Mouse (Mus musculus): ENCODE measurements around the gene Nptxr. TPM values are rescaled to one million over a fixed set of nuclear protein-coding genes. Genes with fewer than 3 reads are reported as not detected.

Nptxr gene
- polyA plus RNA-seq, 1 experiment, result 8.0 TPM

DNA sequence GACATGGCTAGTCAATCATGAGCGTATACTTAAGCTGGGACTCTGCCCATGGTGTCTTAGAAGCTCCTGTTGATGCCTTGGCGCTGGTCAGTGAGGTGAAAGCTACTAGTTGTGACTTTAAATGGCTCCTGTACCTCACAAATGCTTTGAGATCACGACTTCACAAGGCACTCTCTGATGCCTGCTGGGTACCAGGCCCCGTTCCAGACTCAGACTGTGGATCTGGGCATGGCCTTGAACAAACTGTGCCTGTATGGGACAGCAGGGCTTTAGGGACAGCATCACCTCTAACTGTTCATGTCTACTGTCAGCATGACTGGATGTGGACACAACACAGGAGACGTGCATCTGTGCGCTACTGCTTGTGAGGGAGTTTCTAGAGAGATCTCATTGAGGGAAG is 13.7 kb downstream of the Nptxr start:
- no peaks in the 10 kb centered on the region for H3K27me3 ChIP-seq (ENCODE audit: control insufficient read depth, insufficient read depth, low read length, poor library complexity, severe bottlenecking)
- H3K9ac ChIP-seq (ENCODE audit: low read depth, poor library complexity, severe bottlenecking), result no peak overlapping the region
- H3K4me3 ChIP-seq (ENCODE audit: low read depth, low read length), result no peak overlapping the region
- H3K9me3 ChIP-seq (replicated peaks; ENCODE audit: control insufficient read depth, insufficient read depth, low read length, poor library complexity, severe bottlenecking), result no peaks in the 10 kb centered on the region
- no peaks in the 10 kb centered on the region for H3K36me3 ChIP-seq (ENCODE audit: control insufficient read depth, insufficient read depth, low read length, poor library complexity, severe bottlenecking)
- no peaks in the 10 kb centered on the region for H3K4me1 ChIP-seq (ENCODE audit: control insufficient read depth, insufficient read depth, low read length)
- TF ChIP-seq POLR2A (IDR thresholded peaks at IDR 0.05; ENCODE audit: insufficient read depth, low read length), result no peak
- no peak overlapping the region for H3K27ac ChIP-seq (ENCODE audit: insufficient read depth, low read length)

DNA sequence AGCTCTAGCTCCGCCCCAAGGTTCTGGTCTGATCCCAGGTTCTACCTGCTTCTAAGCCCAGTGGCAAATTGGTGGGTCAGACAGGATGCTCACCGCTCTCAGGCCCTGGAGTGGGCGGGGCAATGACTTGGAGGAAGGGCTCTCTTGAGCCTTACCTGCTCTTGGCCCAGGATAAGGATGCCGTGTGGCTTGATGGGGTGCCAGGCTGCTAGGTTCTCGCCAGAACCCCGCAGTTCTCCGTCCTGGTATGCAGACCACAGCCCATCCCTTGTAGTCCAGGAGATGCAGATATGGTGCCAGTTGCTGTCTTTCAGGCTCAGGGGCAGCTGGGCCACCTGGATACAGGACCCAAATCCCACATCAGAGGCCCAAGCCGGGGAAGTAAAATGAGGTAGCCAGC is 14.5 kb downstream of the Nptxr start:
- Histone ChIP-seq H3K27ac (ENCODE audit: insufficient read depth, low read length) (no peak overlapping the region), H3K4me3 (ENCODE audit: low read depth, low read length) (no peak overlapping the region), H3K4me1 (ENCODE audit: control insufficient read depth, insufficient read depth, low read length) (no peaks in the 10 kb centered on the region), H3K9me3 (replicated peaks; ENCODE audit: control insufficient read depth, insufficient read depth, low read length, poor library complexity, severe bottlenecking) (no peaks in the 10 kb centered on the region), H3K9ac (ENCODE audit: low read depth, poor library complexity, severe bottlenecking) (no peak overlapping the region), H3K36me3 (ENCODE audit: control insufficient read depth, insufficient read depth, low read length, poor library complexity, severe bottlenecking) (no peaks in the 10 kb centered on the region), H3K27me3 (ENCODE audit: control insufficient read depth, insufficient read depth, low read length, poor library complexity, severe bottlenecking) (no peaks in the 10 kb centered on the region)
- TF ChIP-seq EP300 (IDR thresholded peaks at IDR 0.05; ENCODE audit: insufficient read depth, low read depth, low read length), result no peak
- no peak for TF ChIP-seq CTCF (IDR thresholded peaks at IDR 0.05; ENCODE audit: low read depth, low read length)
- TF ChIP-seq POLR2A (IDR thresholded peaks at IDR 0.05; ENCODE audit: insufficient read depth, low read length), result no peak

DNA sequence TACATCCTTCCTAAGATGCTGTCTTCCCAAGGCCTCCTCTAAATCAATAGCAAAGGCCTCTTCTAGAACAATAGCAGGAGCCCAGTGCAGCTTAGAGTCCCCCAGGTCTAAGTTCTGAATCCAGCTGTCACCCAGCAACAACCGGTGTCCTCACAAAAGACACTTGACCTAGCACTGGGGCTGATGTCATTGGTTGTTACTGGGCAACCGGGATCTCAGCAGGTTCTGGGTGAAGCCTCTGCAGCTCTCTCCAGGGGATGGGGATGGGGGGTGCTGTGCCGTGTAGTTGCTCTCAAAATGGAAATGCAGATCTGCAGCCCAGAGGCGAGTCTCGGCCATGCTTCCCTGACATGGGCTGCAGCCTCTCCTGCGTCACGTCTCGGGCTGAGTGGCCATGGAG is 16.8 kb downstream of the Nptxr start:
- H3K36me3 ChIP-seq (ENCODE audit: control insufficient read depth, insufficient read depth, low read length, poor library complexity, severe bottlenecking), result no peaks in the 10 kb centered on the region
- H3K9ac ChIP-seq (ENCODE audit: low read depth, poor library complexity, severe bottlenecking), result no peak overlapping the region
- H3K27ac ChIP-seq (ENCODE audit: insufficient read depth, low read length), result no peak overlapping the region
- H3K4me1 ChIP-seq (ENCODE audit: control insufficient read depth, insufficient read depth, low read length), result no peaks in the 10 kb centered on the region
- TF ChIP-seq EP300 (IDR thresholded peaks at IDR 0.05; ENCODE audit: insufficient read depth, low read depth, low read length) (no peak), POLR2A (IDR thresholded peaks at IDR 0.05; ENCODE audit: insufficient read depth, low read length) (no peak), CTCF (IDR thresholded peaks at IDR 0.05; ENCODE audit: low read depth, low read length) (no peak)
- no peaks in the 10 kb centered on the region for H3K27me3 ChIP-seq (ENCODE audit: control insufficient read depth, insufficient read depth, low read length, poor library complexity, severe bottlenecking)
- no peak overlapping the region for H3K4me3 ChIP-seq (ENCODE audit: low read depth, low read length)
- H3K9me3 ChIP-seq (replicated peaks; ENCODE audit: control insufficient read depth, insufficient read depth, low read length, poor library complexity, severe bottlenecking), result no peaks in the 10 kb centered on the region

DNA sequence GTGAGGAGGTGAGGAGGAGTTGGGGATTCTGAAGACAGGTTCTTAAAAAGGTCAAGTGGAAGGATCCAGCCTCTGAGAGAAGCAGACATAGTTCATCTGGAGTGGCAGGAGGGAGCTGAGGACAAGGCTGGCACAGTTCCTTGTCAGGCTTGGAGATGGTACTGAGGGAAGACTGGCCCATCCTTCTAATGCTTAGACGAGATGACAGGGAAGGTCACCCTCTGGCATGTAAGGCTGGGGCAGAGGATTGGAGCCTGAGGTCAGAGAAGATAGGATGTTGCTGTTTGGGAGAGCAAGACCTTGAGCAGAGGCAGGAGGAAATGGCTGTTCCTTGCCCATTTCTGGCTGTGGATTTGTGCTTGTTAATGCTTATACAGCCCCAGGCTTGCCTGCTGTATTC is 19.5 kb downstream of the Nptxr start:
- H3K4me3 ChIP-seq (ENCODE audit: low read depth, low read length), result no peak overlapping the region
- H3K9me3 ChIP-seq (replicated peaks; ENCODE audit: control insufficient read depth, insufficient read depth, low read length, poor library complexity, severe bottlenecking), result no peaks in the 10 kb centered on the region
- H3K36me3 ChIP-seq (ENCODE audit: control insufficient read depth, insufficient read depth, low read length, poor library complexity, severe bottlenecking), result no peaks in the 10 kb centered on the region
- H3K27ac ChIP-seq (ENCODE audit: insufficient read depth, low read length), result no peak overlapping the region
- no peaks in the 10 kb centered on the region for H3K27me3 ChIP-seq (ENCODE audit: control insufficient read depth, insufficient read depth, low read length, poor library complexity, severe bottlenecking)
- TF ChIP-seq CTCF (IDR thresholded peaks at IDR 0.05; ENCODE audit: low read depth, low read length) (no peak), POLR2A (IDR thresholded peaks at IDR 0.05; ENCODE audit: insufficient read depth, low read length) (no peak), EP300 (IDR thresholded peaks at IDR 0.05; ENCODE audit: insufficient read depth, low read depth, low read length) (no peak)
- no peak overlapping the region for H3K9ac ChIP-seq (ENCODE audit: low read depth, poor library complexity, severe bottlenecking)
- no peaks in the 10 kb centered on the region for H3K4me1 ChIP-seq (ENCODE audit: control insufficient read depth, insufficient read depth, low read length)

DNA sequence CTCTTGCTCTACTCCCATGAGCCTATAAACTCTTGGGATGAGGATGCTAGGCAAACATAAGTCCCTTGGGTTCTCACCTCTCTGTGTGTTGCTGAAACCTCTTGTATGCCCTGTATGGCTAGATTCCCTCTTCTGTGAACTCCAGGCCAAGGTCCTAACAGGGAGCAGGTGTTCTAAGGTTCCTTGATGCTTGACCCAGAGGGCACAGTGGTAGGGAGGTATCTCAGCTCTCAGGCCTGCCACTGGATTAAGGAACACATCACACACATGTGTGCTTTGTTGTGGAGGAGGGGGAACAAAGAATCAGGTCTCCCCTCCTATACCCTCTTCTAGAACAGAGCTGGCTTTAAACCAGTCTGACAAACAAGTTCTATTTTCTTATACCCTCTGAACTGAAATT is 26.8 kb downstream of the Nptxr start, which contains the start of gene Dnal4:
Gene Dnal4, minus strand, starts transcription at position 101 of the 400 bp plus-strand sequence.
- Histone ChIP-seq H3K36me3 (ENCODE audit: control insufficient read depth, insufficient read depth, low read length, poor library complexity, severe bottlenecking) (no peaks in the 10 kb centered on the region), H3K9ac (ENCODE audit: low read depth, poor library complexity, severe bottlenecking) (no peak within 1 kb of the TSS), H3K27me3 (ENCODE audit: control insufficient read depth, insufficient read depth, low read length, poor library complexity, severe bottlenecking) (no peaks in the 10 kb centered on the region), H3K4me3 (ENCODE audit: low read depth, low read length) (no peak within 1 kb of the TSS), H3K27ac (ENCODE audit: insufficient read depth, low read length) (no peak within 1 kb of the TSS), H3K4me1 (ENCODE audit: control insufficient read depth, insufficient read depth, low read length) (no peaks in the 10 kb centered on the region), H3K9me3 (replicated peaks; ENCODE audit: control insufficient read depth, insufficient read depth, low read length, poor library complexity, severe bottlenecking) (no peaks in the 10 kb centered on the region)
- TF ChIP-seq EP300 (IDR thresholded peaks at IDR 0.05; ENCODE audit: insufficient read depth, low read depth, low read length) (no peak), POLR2A (IDR thresholded peaks at IDR 0.05; ENCODE audit: insufficient read depth, low read length) (no peak), CTCF (IDR thresholded peaks at IDR 0.05; ENCODE audit: low read depth, low read length) (no peak)

DNA sequence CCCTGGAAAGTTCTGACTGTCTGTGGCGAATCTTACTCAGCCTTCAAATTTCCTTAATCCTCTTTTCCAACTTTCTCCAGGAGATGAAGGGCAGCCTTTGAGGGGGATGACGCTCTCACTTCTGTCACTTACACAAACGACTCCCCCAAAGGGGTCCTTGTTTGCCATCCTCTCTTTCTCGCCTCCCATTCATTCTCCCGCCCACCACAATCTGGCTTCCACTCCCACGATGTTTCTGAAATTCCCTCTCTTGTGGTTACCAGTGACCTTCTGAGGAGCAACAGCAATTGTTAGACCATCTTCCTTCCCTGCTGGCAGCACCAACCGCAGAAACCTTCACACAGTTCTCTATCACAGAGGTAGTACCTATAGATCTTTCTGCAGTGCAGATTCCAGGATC is 28.9 kb downstream of the Nptxr start:
- no peak for TF ChIP-seq POLR2A (IDR thresholded peaks at IDR 0.05; ENCODE audit: insufficient read depth, low read length)
- no peak for TF ChIP-seq CTCF (IDR thresholded peaks at IDR 0.05; ENCODE audit: low read depth, low read length)
- no peak for TF ChIP-seq EP300 (IDR thresholded peaks at IDR 0.05; ENCODE audit: insufficient read depth, low read depth, low read length)
- no peaks in the 10 kb centered on the region for H3K36me3 ChIP-seq (ENCODE audit: control insufficient read depth, insufficient read depth, low read length, poor library complexity, severe bottlenecking)
- H3K9me3 ChIP-seq (replicated peaks; ENCODE audit: control insufficient read depth, insufficient read depth, low read length, poor library complexity, severe bottlenecking), result no peaks in the 10 kb centered on the region
- H3K9ac ChIP-seq (ENCODE audit: low read depth, poor library complexity, severe bottlenecking), result no peak overlapping the region
- H3K4me3 ChIP-seq (ENCODE audit: low read depth, low read length), result no peak overlapping the region
- no peaks in the 10 kb centered on the region for H3K27me3 ChIP-seq (ENCODE audit: control insufficient read depth, insufficient read depth, low read length, poor library complexity, severe bottlenecking)
- H3K4me1 ChIP-seq (ENCODE audit: control insufficient read depth, insufficient read depth, low read length), result no peaks in the 10 kb centered on the region
- H3K27ac ChIP-seq (ENCODE audit: insufficient read depth, low read length), result no peak overlapping the region
